Mouse (Mus musculus): Measurements from ENCODE around the gene Ifit1bl1.
A peak's percentile ranks its signal among the peaks of the same experiment; 100 is the strongest.
"Not testable (repeated sequence)": the region's sequence is repeated elsewhere in the genome, so short reads cannot be mapped to it uniquely, and the experiment has no call there.

Ifit1bl1 gene

GRCm38 (mm10) chr19:34601888-34602287 is at the start of gene Ifit1bl1:
Gene Ifit1bl1 (minus strand): TSS chr19:34601956.
- peak; percentile 86 for DNase-seq (ENCODE audit: low read depth)

GRCm38 (mm10) chr19:34650997-34651396 is 49.2 kb upstream of the Ifit1bl1 start:
- no peak for DNase-seq (ENCODE audit: low read depth)

- no peak for DNase-seq (ENCODE audit: low read depth)
Observed at GRCm38 (mm10) chr19:34650276-34650675, 48.5 kb upstream of the Ifit1bl1 start.

GRCm38 (mm10) chr19:34647630-34648029 is 45.9 kb upstream of the Ifit1bl1 start:
- DNase-seq (ENCODE audit: low read depth) = not testable (repeated sequence)

- no peak for DNase-seq (ENCODE audit: low read depth)
Observed at GRCm38 (mm10) chr19:34642616-34643015, 40.9 kb upstream of the Ifit1bl1 start.

- peak; percentile 84 for DNase-seq (ENCODE audit: low read depth)
Observed at GRCm38 (mm10) chr19:34640623-34641022, 38.9 kb upstream of the Ifit1bl1 start, which contains the start of the genes Ifit1bl2 and Ifit1. Gene Ifit1bl2 (minus strand): TSS chr19:34640743. Gene Ifit1 (plus strand): TSS chr19:34640871.

- peak; percentile 82 for DNase-seq (ENCODE audit: low read depth)
Observed at GRCm38 (mm10) chr19:34636933-34637557, 35.3 kb upstream of the Ifit1bl1 start.

- DNase-seq (ENCODE audit: low read depth) = no peak
Observed at GRCm38 (mm10) chr19:34633484-34633883, 31.7 kb upstream of the Ifit1bl1 start.

GRCm38 (mm10) chr19:34631487-34631886 is 29.7 kb upstream of the Ifit1bl1 start:
- no peak for DNase-seq (ENCODE audit: low read depth)

GRCm38 (mm10) chr19:34627496-34627895 is 25.7 kb upstream of the Ifit1bl1 start:
- no peak for DNase-seq (ENCODE audit: low read depth)

GRCm38 (mm10) chr19:34624663-34625062 is 22.9 kb upstream of the Ifit1bl1 start:
- no peak for DNase-seq (ENCODE audit: low read depth)

- DNase-seq (ENCODE audit: low read depth) = no peak
Observed at GRCm38 (mm10) chr19:34623781-34624180, 22.0 kb upstream of the Ifit1bl1 start.

- DNase-seq (ENCODE audit: low read depth) = no peak
Observed at GRCm38 (mm10) chr19:34620871-34621270, 19.1 kb upstream of the Ifit1bl1 start.

- DNase-seq (ENCODE audit: low read depth) = not testable (repeated sequence)
Observed at GRCm38 (mm10) chr19:34612243-34613001, 10.7 kb upstream of the Ifit1bl1 start.

- not testable (repeated sequence) for DNase-seq (ENCODE audit: low read depth)
Observed at GRCm38 (mm10) chr19:34610118-34610517, 8.4 kb upstream of the Ifit1bl1 start.

- DNase-seq (ENCODE audit: low read depth) = peak; percentile 57
Observed at GRCm38 (mm10) chr19:34607237-34608051, 5.7 kb upstream of the Ifit1bl1 start, which contains the start of gene Ifit3b. Gene Ifit3b (plus strand): TSS chr19:34607970.

GRCm38 (mm10) chr19:34605472-34605871 is 3.7 kb upstream of the Ifit1bl1 start:
- DNase-seq (ENCODE audit: low read depth) = peak; percentile 72

- peak; percentile 87 for DNase-seq (ENCODE audit: low read depth)
Observed at GRCm38 (mm10) chr19:34599250-34599649, 2.5 kb downstream of the Ifit1bl1 start.

GRCm38 (mm10) chr19:34598341-34598740 is 3.4 kb downstream of the Ifit1bl1 start:
- peak; percentile 38 for DNase-seq (ENCODE audit: low read depth)

- peak; percentile 60 for DNase-seq (ENCODE audit: low read depth)
Observed at GRCm38 (mm10) chr19:34596811-34597210, 4.9 kb downstream of the Ifit1bl1 start.

- not testable (repeated sequence) for DNase-seq (ENCODE audit: low read depth)
Observed at GRCm38 (mm10) chr19:34594523-34594922, 7.2 kb downstream of the Ifit1bl1 start.

GRCm38 (mm10) chr19:34593456-34593855 is 8.3 kb downstream of the Ifit1bl1 start:
- DNase-seq (ENCODE audit: low read depth) = no peak
